Mouse (Mus musculus) effector memory CD4-positive, alpha-beta T cell, adult 5 months (primary cell): ENCODE measurements around the gene Ctbp1. TPM values are rescaled to one million over a fixed set of nuclear protein-coding genes. Genes with fewer than 3 reads are reported as not detected.

Source experiments
- polyA plus RNA-seq: library from polyadenylated mRNA; unstranded; fragments of 100-300 nt; shearing (Covaris generic); gene quantifications from one replicate; pipeline ENCODE4 v1.2.1, GENCODE M21; 2017

The Ctbp1 gene
- polyA plus RNA-seq: 240 TPM

GRCm38 (mm10) chr5:33274953-33275454, at the start of gene Ctbp1:
TSS of gene Ctbp1 (minus strand) at chr5:33274994.

GRCm38 (mm10) chr5:33218081-33218480, 56.7 kb downstream of the Ctbp1 start, which contains the start of gene Spon2:
TSS of gene Spon2 (minus strand) at chr5:33218455.

Other genes starting within 250 kb of the Ctbp1 start
- gene Slc5a1, start 170.8 kb downstream of the Ctbp1 start, polyA plus RNA-seq: not detected
- not detected for gene Spon2, start 56.5 kb downstream of the Ctbp1 start, polyA plus RNA-seq
- 78.1 TPM for gene Maea, start 60.5 kb upstream of the Ctbp1 start, polyA plus RNA-seq
- gene Uvssa, start 103.6 kb upstream of the Ctbp1 start, polyA plus RNA-seq: 12.0 TPM
- not detected for gene Nkx1-1, start 159.0 kb upstream of the Ctbp1 start, polyA plus RNA-seq